Mouse (Mus musculus): ENCODE measurements at regions not wholly inside any gene's neighbourhood (a gene's known extent, or its start where the extent isn't known, plus 50 kb on each side); places are given as distances from the start of the nearest gene placed in this dataset.

DNA sequence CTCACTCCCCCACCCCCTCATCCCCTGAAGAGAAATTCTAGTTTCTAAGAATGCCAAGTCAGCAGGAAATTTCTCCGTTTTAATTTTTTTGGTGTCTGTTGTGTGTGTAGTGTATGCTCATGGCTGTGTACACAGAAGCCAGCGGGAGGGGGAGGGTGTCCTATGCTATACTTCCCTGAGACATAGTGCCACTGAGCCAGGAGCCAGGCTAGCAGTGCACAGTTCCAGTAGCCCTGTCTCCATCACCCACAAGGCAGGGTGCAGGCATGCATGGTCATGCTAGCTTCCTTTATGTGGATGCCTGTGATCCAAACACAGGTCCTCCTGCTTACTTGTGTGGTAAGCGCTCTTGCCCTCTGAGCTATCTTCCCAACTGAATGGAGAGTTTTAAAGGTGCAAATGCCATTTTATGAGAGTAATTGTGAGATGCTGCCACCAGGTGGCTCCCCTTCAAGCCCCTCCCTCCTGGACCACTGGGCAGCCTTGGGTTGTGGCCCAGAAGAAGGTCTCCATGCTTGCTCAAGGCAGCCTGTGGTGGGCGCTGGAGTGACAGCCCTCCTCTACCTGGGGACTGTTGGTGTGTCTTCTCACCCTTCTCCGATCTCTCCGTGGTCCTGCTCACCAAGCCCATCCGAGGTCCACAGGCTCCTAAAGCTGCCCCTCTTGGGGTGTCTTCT lies 76.8 kb downstream of the Inhbb start:
- TF ChIP-seq CTCF (IDR thresholded peaks at IDR 0.05; ENCODE audit: extremely low read depth, insufficient read depth, low read length): no peak
- no peak for TF ChIP-seq POLR2A (IDR thresholded peaks at IDR 0.05; ENCODE audit: extremely low read depth, insufficient read depth, low read length)
- H3K4me1 ChIP-seq (ENCODE audit: control insufficient read depth, insufficient read depth, low read length): no peaks in the 10 kb centered on the region
- no peak overlapping the region for H3K27ac ChIP-seq (ENCODE audit: insufficient read depth, low read length)
- no peak overlapping the region for H3K4me3 ChIP-seq (ENCODE audit: insufficient read depth, low read length)

DNA sequence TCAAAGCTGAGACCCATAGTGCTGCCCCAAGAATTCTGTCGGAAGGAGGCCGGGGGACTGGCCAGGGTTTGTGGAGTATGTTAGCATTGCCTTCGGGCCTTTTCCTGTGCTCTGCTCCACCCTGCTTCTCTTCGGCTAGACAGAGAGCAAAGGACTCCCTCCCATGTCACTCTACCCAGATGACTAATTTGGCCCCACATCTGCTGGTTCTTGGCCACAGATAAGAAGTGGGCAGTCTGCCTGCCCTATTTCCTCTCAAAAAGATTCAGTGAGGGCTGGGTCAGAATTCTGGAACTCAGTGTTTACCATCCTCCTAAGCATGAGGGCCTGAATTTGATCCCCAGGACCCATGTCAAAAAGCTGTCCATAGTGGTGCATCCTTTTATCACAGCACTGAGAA lies 78.0 kb downstream of the Inhbb start:
- TF ChIP-seq POLR2A (IDR thresholded peaks at IDR 0.05; ENCODE audit: extremely low read depth, insufficient read depth, low read length): no peak
- TF ChIP-seq CTCF (IDR thresholded peaks at IDR 0.05; ENCODE audit: extremely low read depth, insufficient read depth, low read length): no peak
- H3K4me3 ChIP-seq (ENCODE audit: insufficient read depth, low read length): no peak overlapping the region
- H3K27ac ChIP-seq (ENCODE audit: insufficient read depth, low read length): no peak overlapping the region
- no peaks in the 10 kb centered on the region for H3K4me1 ChIP-seq (ENCODE audit: control insufficient read depth, insufficient read depth, low read length)

DNA sequence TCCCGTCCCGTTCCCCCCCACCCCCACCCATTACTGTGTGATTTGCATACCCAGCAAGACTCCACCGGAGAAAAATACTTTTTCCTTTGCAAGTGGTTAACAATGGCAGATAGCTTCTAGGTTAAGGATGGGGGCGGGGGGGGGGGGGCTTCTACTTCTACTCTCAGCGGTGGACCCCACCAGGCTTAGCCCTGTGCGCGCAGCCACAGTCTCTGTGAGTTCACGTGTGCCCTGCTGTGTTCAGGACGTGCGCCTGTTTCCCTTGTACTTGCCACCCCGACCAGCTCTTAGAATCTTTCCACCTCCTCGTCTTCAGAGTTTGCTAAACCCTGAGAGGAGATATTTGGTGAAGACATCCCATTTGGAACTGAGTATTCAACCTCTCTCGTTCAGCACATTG lies 86.9 kb downstream of the Inhbb start:
- TF ChIP-seq CTCF (IDR thresholded peaks at IDR 0.05; ENCODE audit: extremely low read depth, insufficient read depth, low read length): no peak
- TF ChIP-seq POLR2A (IDR thresholded peaks at IDR 0.05; ENCODE audit: extremely low read depth, insufficient read depth, low read length): no peak
- Histone ChIP-seq H3K4me1 (ENCODE audit: control insufficient read depth, insufficient read depth, low read length) (no peaks in the 10 kb centered on the region), H3K27ac (ENCODE audit: insufficient read depth, low read length) (no peak overlapping the region), H3K4me3 (ENCODE audit: insufficient read depth, low read length) (no peak overlapping the region)

DNA sequence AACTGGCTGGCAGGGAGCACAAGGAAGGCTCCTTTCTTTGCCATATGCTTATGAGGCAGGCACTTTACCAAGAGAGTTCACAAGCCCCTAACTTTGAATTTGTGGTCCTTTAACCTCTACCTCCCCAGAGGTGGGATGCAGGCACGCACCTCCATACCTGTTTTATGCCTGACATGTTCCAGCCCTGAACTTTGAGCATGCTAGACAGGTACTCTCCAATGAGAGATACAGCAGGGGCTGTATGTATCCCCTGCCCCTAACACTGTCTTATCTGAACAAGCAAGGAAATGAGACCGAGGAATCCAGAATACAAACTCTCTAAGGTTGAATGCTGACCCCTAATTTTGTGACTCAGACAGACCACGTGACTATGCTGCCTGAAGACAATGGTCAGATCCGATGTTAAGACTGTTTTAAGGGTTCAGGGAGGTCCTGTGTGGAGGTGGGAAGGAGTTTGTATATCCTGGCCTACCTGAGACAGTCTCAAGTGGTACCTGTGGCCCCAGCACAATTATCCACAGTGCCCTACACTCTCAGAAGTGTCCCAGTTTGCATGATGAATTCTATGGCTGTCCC lies 91.2 kb downstream of the Inhbb start:
- H3K4me3 ChIP-seq (ENCODE audit: insufficient read depth, low read length): no peak overlapping the region
- H3K27ac ChIP-seq (ENCODE audit: insufficient read depth, low read length): no peak overlapping the region
- H3K4me1 ChIP-seq (ENCODE audit: control insufficient read depth, insufficient read depth, low read length): no peaks in the 10 kb centered on the region
- TF ChIP-seq POLR2A (IDR thresholded peaks at IDR 0.05; ENCODE audit: extremely low read depth, insufficient read depth, low read length): no peak
- TF ChIP-seq CTCF (IDR thresholded peaks at IDR 0.05; ENCODE audit: extremely low read depth, insufficient read depth, low read length): no peak

DNA sequence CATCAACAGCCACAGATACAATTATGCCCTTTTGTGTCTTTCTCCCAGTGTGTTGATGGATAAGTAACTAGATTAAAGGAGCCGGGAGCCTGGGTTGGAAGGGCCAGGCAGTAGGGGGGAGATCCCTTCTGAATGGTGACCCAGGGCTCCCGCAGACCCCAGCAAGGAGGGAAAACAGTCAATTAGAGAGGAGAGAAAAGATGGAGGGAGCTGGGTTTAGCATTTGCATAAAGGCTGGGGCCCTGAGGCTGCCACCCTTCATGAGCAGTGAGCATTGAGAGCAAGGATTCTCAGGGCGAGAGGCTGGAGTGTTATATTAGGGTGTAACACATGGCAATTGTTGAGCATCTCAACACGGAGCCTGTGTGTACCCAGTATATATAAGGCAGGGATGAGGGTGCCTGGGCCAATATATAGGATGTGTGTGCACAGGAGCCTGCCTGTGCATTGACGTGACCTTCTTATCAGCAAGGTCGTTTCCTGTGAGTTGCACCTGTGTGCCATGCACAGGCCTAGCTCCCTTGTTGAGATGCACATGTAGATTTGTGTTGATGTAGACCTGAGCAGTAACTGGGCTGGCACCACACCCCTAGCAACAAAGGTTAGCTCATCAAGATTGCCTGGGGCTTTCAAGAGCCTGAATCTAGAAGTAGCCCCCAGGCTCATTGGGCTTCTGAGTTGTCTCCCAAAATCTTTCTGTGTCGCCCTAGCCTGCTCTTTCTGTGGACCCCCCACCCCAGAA lies 92.2 kb downstream of the Inhbb start:
- no peak overlapping the region for H3K4me3 ChIP-seq (ENCODE audit: insufficient read depth, low read length)
- no peaks in the 10 kb centered on the region for H3K4me1 ChIP-seq (ENCODE audit: control insufficient read depth, insufficient read depth, low read length)
- no peak for TF ChIP-seq CTCF (IDR thresholded peaks at IDR 0.05; ENCODE audit: extremely low read depth, insufficient read depth, low read length)
- TF ChIP-seq POLR2A (IDR thresholded peaks at IDR 0.05; ENCODE audit: extremely low read depth, insufficient read depth, low read length): no peak
- no peak overlapping the region for H3K27ac ChIP-seq (ENCODE audit: insufficient read depth, low read length)

DNA sequence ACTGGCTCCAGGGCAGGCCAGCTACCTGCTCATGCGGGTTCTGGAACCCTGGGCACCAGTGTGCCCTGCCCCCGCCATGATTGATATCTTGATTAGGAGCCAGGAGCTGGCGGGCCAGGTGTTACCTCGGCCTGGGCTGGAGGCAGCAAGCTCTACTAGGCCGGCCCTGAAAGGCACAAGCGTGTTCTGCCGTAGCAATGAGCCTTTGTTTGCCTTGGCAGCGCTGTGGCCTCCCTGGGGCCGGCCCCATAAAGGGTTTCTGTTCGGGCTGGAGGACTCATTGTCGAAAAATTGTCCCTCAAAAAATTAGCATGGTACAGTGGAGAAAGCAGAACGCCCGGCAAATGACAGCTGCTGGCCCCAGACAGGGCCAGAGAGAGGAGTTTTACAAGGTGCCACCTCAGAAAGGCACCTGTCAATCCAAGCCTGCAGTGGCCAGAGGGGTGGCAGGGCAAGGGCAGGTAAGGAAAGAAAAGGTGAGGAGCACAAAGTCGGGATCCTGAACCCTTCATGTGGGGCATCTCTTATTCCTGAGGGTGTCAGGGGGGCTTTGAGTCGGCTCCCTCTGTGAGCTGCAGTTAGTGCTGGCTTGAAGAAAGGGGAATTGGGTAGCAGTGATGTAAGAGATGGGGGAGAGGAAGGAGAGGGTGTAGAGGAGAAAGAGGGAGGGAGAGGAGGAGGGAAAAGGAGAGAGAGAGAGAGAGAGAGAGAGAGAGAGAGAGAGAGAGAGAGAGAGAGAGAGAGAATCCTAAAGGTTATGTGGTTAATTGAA lies 92.9 kb downstream of the Inhbb start:
- TF ChIP-seq CTCF (IDR thresholded peaks at IDR 0.05; ENCODE audit: extremely low read depth, insufficient read depth, low read length) (no peak), POLR2A (IDR thresholded peaks at IDR 0.05; ENCODE audit: extremely low read depth, insufficient read depth, low read length) (no peak)
- Histone ChIP-seq H3K27ac (ENCODE audit: insufficient read depth, low read length) (peak overlapping the region; percentile 53; the same call in 1 of the 2 replicates), H3K4me1 (ENCODE audit: control insufficient read depth, insufficient read depth, low read length) (no peaks in the 10 kb centered on the region), H3K4me3 (ENCODE audit: insufficient read depth, low read length) (no peak overlapping the region)

DNA sequence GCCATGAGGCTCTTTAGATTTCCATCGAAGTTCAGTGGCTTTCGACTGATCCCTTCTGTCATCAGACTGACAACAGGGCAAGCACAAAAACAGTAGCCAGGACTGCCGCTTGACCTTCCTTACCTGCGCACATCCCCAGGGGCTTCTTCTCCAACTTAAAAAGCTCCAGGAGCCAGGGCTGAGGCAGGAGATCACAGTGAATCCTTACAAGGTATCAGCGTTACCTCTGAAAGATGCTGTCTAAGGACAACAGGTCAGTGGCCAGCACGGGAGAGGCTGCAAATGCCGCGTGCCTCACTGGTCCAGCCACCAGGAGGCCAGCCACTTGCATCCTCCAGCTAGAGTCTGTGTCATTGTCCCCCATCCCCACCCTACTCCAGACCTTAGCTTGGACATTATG lies 97.5 kb downstream of the Inhbb start:
- Histone ChIP-seq H3K4me1 (ENCODE audit: control insufficient read depth, insufficient read depth, low read length) (no peaks in the 10 kb centered on the region), H3K4me3 (ENCODE audit: insufficient read depth, low read length) (no peak overlapping the region), H3K27ac (ENCODE audit: insufficient read depth, low read length) (no peak overlapping the region)
- no peak for TF ChIP-seq POLR2A (IDR thresholded peaks at IDR 0.05; ENCODE audit: extremely low read depth, insufficient read depth, low read length)
- TF ChIP-seq CTCF (IDR thresholded peaks at IDR 0.05; ENCODE audit: extremely low read depth, insufficient read depth, low read length): no peak

DNA sequence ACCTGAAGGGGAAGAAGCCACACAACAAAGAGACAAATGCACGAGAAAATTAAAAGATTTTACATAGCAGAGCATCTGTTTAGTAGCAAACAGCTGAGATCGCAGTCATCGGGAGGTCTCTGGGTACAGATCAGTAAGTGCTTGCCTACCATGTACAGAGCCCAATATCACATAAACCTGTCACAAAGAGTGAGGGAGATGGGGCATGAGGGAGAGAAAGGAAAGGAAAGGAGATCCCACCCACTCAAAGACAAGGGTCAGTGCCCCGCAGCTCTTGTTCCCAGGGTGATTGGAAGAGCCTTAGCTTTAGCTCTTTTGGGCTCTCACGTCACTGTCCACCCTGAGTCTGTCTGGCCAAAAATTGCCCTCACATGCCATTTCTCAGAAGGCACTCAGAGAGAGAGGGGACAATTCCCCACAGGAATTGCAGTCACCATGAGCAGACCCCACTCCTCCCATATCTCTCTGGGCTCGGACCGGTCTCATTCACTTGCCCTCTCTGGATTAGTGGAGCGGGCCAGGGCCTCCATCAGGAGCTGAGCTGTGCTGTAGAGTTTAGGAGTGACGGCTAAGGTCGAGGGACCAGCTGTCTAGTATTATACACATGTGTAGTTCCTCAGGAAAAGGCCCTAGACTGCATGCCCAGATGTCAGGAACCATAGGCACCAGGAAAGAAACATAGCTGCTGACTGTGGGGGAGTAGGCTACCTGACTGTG lies 99.6 kb downstream of the Inhbb start:
- H3K27ac ChIP-seq (ENCODE audit: insufficient read depth, low read length): no peak overlapping the region
- no peak overlapping the region for H3K4me3 ChIP-seq (ENCODE audit: insufficient read depth, low read length)
- TF ChIP-seq POLR2A (IDR thresholded peaks at IDR 0.05; ENCODE audit: extremely low read depth, insufficient read depth, low read length): no peak
- TF ChIP-seq CTCF (IDR thresholded peaks at IDR 0.05; ENCODE audit: extremely low read depth, insufficient read depth, low read length): no peak
- no peaks in the 10 kb centered on the region for H3K4me1 ChIP-seq (ENCODE audit: control insufficient read depth, insufficient read depth, low read length)

DNA sequence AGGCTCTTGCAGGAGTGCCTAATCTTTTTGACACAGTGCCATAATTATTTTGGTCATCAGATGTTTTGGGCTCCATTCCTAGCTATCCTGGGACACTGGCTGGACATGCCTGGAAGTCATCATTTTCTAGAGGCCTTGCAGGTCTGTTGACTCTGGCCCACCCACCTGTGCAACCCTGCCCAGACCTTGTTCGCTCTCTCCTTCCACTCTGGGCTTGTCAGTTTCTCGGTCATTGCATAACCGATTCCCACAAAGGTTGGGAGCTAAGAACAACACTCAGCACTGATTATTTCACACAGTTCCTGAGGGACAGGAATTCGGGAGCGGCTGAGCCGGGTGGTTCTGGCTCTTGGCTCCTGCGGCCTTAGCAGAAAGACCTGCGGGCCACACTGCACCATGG lies 100.2 kb downstream of the Inhbb start:
- no peak overlapping the region for H3K27ac ChIP-seq (ENCODE audit: insufficient read depth, low read length)
- H3K4me1 ChIP-seq (ENCODE audit: control insufficient read depth, insufficient read depth, low read length): no peaks in the 10 kb centered on the region
- TF ChIP-seq POLR2A (IDR thresholded peaks at IDR 0.05; ENCODE audit: extremely low read depth, insufficient read depth, low read length): no peak
- no peak for TF ChIP-seq CTCF (IDR thresholded peaks at IDR 0.05; ENCODE audit: extremely low read depth, insufficient read depth, low read length)
- no peak overlapping the region for H3K4me3 ChIP-seq (ENCODE audit: insufficient read depth, low read length)
